Mouse (Mus musculus) liver, postnatal 0 days (tissue): Measurements from ENCODE around the gene Nrxn2.

ENCODE experiments used
- CTCF ChIP-seq: sonication (generic); IDR thresholded peaks from 2 replicates; pipeline ENCODE4 v1.5.1; 2016; ENCODE audit warnings: antibody characterized with exemption, low read depth
- EP300 ChIP-seq: IDR thresholded peaks from 2 replicates; pipeline ENCODE4 v1.6.1; 2016; ENCODE audit warnings: antibody characterized with exemption, low read depth, mild to moderate bottlenecking

GRCm38 (mm10) chr19:6423241-6423640, 4.7 kb downstream of the Nrxn2 start:
- no peak for TF ChIP-seq CTCF
- TF ChIP-seq EP300, result no peak
